Mouse (Mus musculus): Measurements from ENCODE around the gene Eif1. TPM values are rescaled to one million over a fixed set of nuclear protein-coding genes. Genes with fewer than 3 reads are reported as not detected.

Eif1 gene
- total and polyA plus RNA-seq, 2 experiments from 2014 or later: 105 to 1,927 TPM

- no peaks in the 10 kb centered on the region for H3K27me3 ChIP-seq (ENCODE audit: control insufficient read depth, insufficient read depth, low read length)
- H3K9me3 ChIP-seq (replicated peaks; ENCODE audit: control insufficient read depth, low read length): no peaks in the 10 kb centered on the region
- no peak for DNase-seq (ENCODE audit: low spot score)
- WGBS: 53% methylated on average over 7 of the region's 7 CpGs
- no peak overlapping the region for H3K4me2 ChIP-seq (ENCODE audit: low read depth, low read length)
- no peak overlapping the region for H3K9ac ChIP-seq (replicated peaks; ENCODE audit: low read depth, low read length)
- H3K36me3 ChIP-seq (replicated peaks; ENCODE audit: control insufficient read depth, insufficient read depth, low read length): peaks cover 51% of the 10 kb centered on the region
- H3K4me3 ChIP-seq (ENCODE audit: low read depth, low read length): no peak overlapping the region
- no peaks in the 10 kb centered on the region for H3K4me1 ChIP-seq (ENCODE audit: control insufficient read depth, insufficient read depth)
- no peak overlapping the region for H3K27ac ChIP-seq (ENCODE audit: low read depth)
- no peak for ATAC-seq (ENCODE audit: insufficient read depth, low read depth)
- TF ChIP-seq CTCF (IDR thresholded peaks at IDR 0.05; ENCODE audit: low read depth) (no peak), EP300 (IDR thresholded peaks at IDR 0.05; ENCODE audit: low read depth) (no peak)
Measured at GRCm38 (mm10) chr11:100369145-100369544, 49.5 kb downstream of the Eif1 start.

GRCm38 (mm10) chr11:100369822-100370221 lies 50.1 kb downstream of the Eif1 start:
- Histone ChIP-seq H3K27me3 (ENCODE audit: control insufficient read depth, insufficient read depth, low read length) (no peaks in the 10 kb centered on the region), H3K4me2 (ENCODE audit: low read depth, low read length) (no peak overlapping the region), H3K4me1 (ENCODE audit: control insufficient read depth, insufficient read depth) (no peaks in the 10 kb centered on the region), H3K9me3 (replicated peaks; ENCODE audit: control insufficient read depth, low read length) (no peaks in the 10 kb centered on the region), H3K4me3 (ENCODE audit: low read depth, low read length) (no peak overlapping the region), H3K27ac (ENCODE audit: low read depth) (no peak overlapping the region), H3K9ac (replicated peaks; ENCODE audit: low read depth, low read length) (no peak overlapping the region), H3K36me3 (replicated peaks; ENCODE audit: control insufficient read depth, insufficient read depth, low read length) (peaks cover 56% of the 10 kb centered on the region)
- 43% methylated on average over 8 of the region's 8 CpGs for WGBS
- TF ChIP-seq EP300 (IDR thresholded peaks at IDR 0.05; ENCODE audit: low read depth): no peak
- no peak for TF ChIP-seq CTCF (IDR thresholded peaks at IDR 0.05; ENCODE audit: low read depth)
- DNase-seq (ENCODE audit: low spot score) (no peak), ATAC-seq (ENCODE audit: insufficient read depth, low read depth) (no peak)

Other genes with a start within 250 kb of the Eif1 start
- not detected in 2 replicates for gene Krt32, start 231.7 kb upstream of the Eif1 start, total RNA-seq (2014; rRNA removed; ENCODE audit: low replicate concordance)
- not detected in 2 replicates for gene Krt32, start 231.7 kb upstream of the Eif1 start, polyA plus RNA-seq (2015; fragmentation: Nextera tagmentation; extraction: Ambion mirVana)
- gene Krt35, start 223.6 kb upstream of the Eif1 start, total RNA-seq (2014; rRNA removed; ENCODE audit: low replicate concordance): not detected in 2 replicates
- gene Krt35, start 223.6 kb upstream of the Eif1 start, polyA plus RNA-seq (2015; fragmentation: Nextera tagmentation; extraction: Ambion mirVana): not detected in 2 replicates
- not detected in 2 replicates for gene Krt36, start 214.3 kb upstream of the Eif1 start, total RNA-seq (2014; rRNA removed; ENCODE audit: low replicate concordance)
- not detected in 2 replicates for gene Krt36, start 214.3 kb upstream of the Eif1 start, polyA plus RNA-seq (2015; fragmentation: Nextera tagmentation; extraction: Ambion mirVana)
- not detected in 2 replicates for gene Krt13, start 198.3 kb upstream of the Eif1 start, total RNA-seq (2014; rRNA removed; ENCODE audit: low replicate concordance)
- gene Krt13, start 198.3 kb upstream of the Eif1 start, polyA plus RNA-seq (2015; fragmentation: Nextera tagmentation; extraction: Ambion mirVana): 0.30 TPM in 1 of 2 replicates, not detected in the other
- 0.12 and 8.1 TPM in 2 replicates for gene Krt15, start 184.0 kb upstream of the Eif1 start, total RNA-seq (2014; rRNA removed; ENCODE audit: low replicate concordance)
- gene Krt15, start 184.0 kb upstream of the Eif1 start, polyA plus RNA-seq (2015; fragmentation: Nextera tagmentation; extraction: Ambion mirVana): 0.40 and 2.8 TPM in 2 replicates
- 22.5 and 52.2 TPM in 2 replicates for gene Krt19, start 171.2 kb upstream of the Eif1 start, total RNA-seq (2014; rRNA removed; ENCODE audit: low replicate concordance)
- 20.6 and 29.3 TPM in 2 replicates for gene Krt19, start 171.2 kb upstream of the Eif1 start, polyA plus RNA-seq (2015; fragmentation: Nextera tagmentation; extraction: Ambion mirVana)
- gene Krt9, start 126.6 kb upstream of the Eif1 start, total RNA-seq (2014; rRNA removed; ENCODE audit: low replicate concordance): not detected in 2 replicates
- gene Krt9, start 126.6 kb upstream of the Eif1 start, polyA plus RNA-seq (2015; fragmentation: Nextera tagmentation; extraction: Ambion mirVana): not detected in 2 replicates
- gene Krt14, start 112.3 kb upstream of the Eif1 start, total RNA-seq (2014; rRNA removed; ENCODE audit: low replicate concordance): 2.3 and 3.1 TPM in 2 replicates
- 2.8 and 3.0 TPM in 2 replicates for gene Krt14, start 112.3 kb upstream of the Eif1 start, polyA plus RNA-seq (2015; fragmentation: Nextera tagmentation; extraction: Ambion mirVana)
- not detected in 2 replicates for gene Krt16, start 71.0 kb upstream of the Eif1 start, total RNA-seq (2014; rRNA removed; ENCODE audit: low replicate concordance)
- gene Krt16, start 71.0 kb upstream of the Eif1 start, polyA plus RNA-seq (2015; fragmentation: Nextera tagmentation; extraction: Ambion mirVana): not detected in 2 replicates
- 2.2 TPM in 1 of 2 replicates, not detected in the other for gene Krt17, start 58.9 kb upstream of the Eif1 start, total RNA-seq (2014; rRNA removed; ENCODE audit: low replicate concordance)
- 0.14 and 0.32 TPM in 2 replicates for gene Krt17, start 58.9 kb upstream of the Eif1 start, polyA plus RNA-seq (2015; fragmentation: Nextera tagmentation; extraction: Ambion mirVana)
- gene Krt42, start 50.0 kb upstream of the Eif1 start, total RNA-seq (2014; rRNA removed; ENCODE audit: low replicate concordance): not detected in 2 replicates
- gene Krt42, start 50.0 kb upstream of the Eif1 start, polyA plus RNA-seq (2015; fragmentation: Nextera tagmentation; extraction: Ambion mirVana): not detected in 2 replicates
- not detected in 2 replicates for gene Gast, start 14.5 kb downstream of the Eif1 start, total RNA-seq (2014; rRNA removed; ENCODE audit: low replicate concordance)
- not detected in 2 replicates for gene Gast, start 14.5 kb downstream of the Eif1 start, polyA plus RNA-seq (2015; fragmentation: Nextera tagmentation; extraction: Ambion mirVana)
- gene Hap1, start 36.2 kb downstream of the Eif1 start, total RNA-seq (2014; rRNA removed; ENCODE audit: low replicate concordance): 3.5 and 5.7 TPM in 2 replicates
- gene Hap1, start 36.2 kb downstream of the Eif1 start, polyA plus RNA-seq (2015; fragmentation: Nextera tagmentation; extraction: Ambion mirVana): 2.0 TPM in 2 replicates
- gene Jup, start 77.9 kb downstream of the Eif1 start, total RNA-seq (2014; rRNA removed; ENCODE audit: low replicate concordance): 319 and 341 TPM in 2 replicates
- 135 and 142 TPM in 2 replicates for gene Jup, start 77.9 kb downstream of the Eif1 start, polyA plus RNA-seq (2015; fragmentation: Nextera tagmentation; extraction: Ambion mirVana)
- gene P3h4, start 95.0 kb downstream of the Eif1 start, total RNA-seq (2014; rRNA removed; ENCODE audit: low replicate concordance): 58.0 and 66.1 TPM in 2 replicates
- 39.3 and 42.9 TPM in 2 replicates for gene P3h4, start 95.0 kb downstream of the Eif1 start, polyA plus RNA-seq (2015; fragmentation: Nextera tagmentation; extraction: Ambion mirVana)
- 106 and 114 TPM in 2 replicates for gene Fkbp10, start 95.8 kb downstream of the Eif1 start, total RNA-seq (2014; rRNA removed; ENCODE audit: low replicate concordance)
- 93.0 and 95.9 TPM in 2 replicates for gene Fkbp10, start 95.8 kb downstream of the Eif1 start, polyA plus RNA-seq (2015; fragmentation: Nextera tagmentation; extraction: Ambion mirVana)
- 54.4 and 68.3 TPM in 2 replicates for gene Nt5c3b, start 121.9 kb downstream of the Eif1 start, total RNA-seq (2014; rRNA removed; ENCODE audit: low replicate concordance)
- 84.7 and 85.0 TPM in 2 replicates for gene Nt5c3b, start 121.9 kb downstream of the Eif1 start, polyA plus RNA-seq (2015; fragmentation: Nextera tagmentation; extraction: Ambion mirVana)
- not detected in 2 replicates for gene Klhl10, start 122.0 kb downstream of the Eif1 start, total RNA-seq (2014; rRNA removed; ENCODE audit: low replicate concordance)
- 0.34 and 0.47 TPM in 2 replicates for gene Klhl10, start 122.0 kb downstream of the Eif1 start, polyA plus RNA-seq (2015; fragmentation: Nextera tagmentation; extraction: Ambion mirVana)
- 10.3 and 16.6 TPM in 2 replicates for gene Klhl11, start 152.9 kb downstream of the Eif1 start, total RNA-seq (2014; rRNA removed; ENCODE audit: low replicate concordance)
- 4.6 and 5.3 TPM in 2 replicates for gene Klhl11, start 152.9 kb downstream of the Eif1 start, polyA plus RNA-seq (2015; fragmentation: Nextera tagmentation; extraction: Ambion mirVana)
- 68.4 and 75.6 TPM in 2 replicates for gene Acly, start 208.1 kb downstream of the Eif1 start, total RNA-seq (2014; rRNA removed; ENCODE audit: low replicate concordance)
- 32.3 and 35.5 TPM in 2 replicates for gene Acly, start 208.1 kb downstream of the Eif1 start, polyA plus RNA-seq (2015; fragmentation: Nextera tagmentation; extraction: Ambion mirVana)
- gene Ttc25, start 225.7 kb downstream of the Eif1 start, total RNA-seq (2014; rRNA removed; ENCODE audit: low replicate concordance): 0.23 and 0.39 TPM in 2 replicates
- gene Ttc25, start 225.7 kb downstream of the Eif1 start, polyA plus RNA-seq (2015; fragmentation: Nextera tagmentation; extraction: Ambion mirVana): 0.37 TPM in 2 replicates

Data from heart, postnatal 0 days (tissue).